Mouse (Mus musculus) monocyte, adult 5-6 weeks (primary cell): ENCODE data around the gene Gja8. TPM values are rescaled to one million over a fixed set of nuclear protein-coding genes. Genes with fewer than 3 reads are reported as not detected.

Experiments
- ATAC-seq: fragments of 153-309, 156-312 bp; replicated peaks from 2 replicates; pipeline ENCODE4 v1.8.0; 2017; ENCODE audit warnings: mild to moderate bottlenecking; ENCODE audit not compliant: low TSS enrichment, insufficient number of reproducible peaks, severe bottlenecking, poor library complexity, low FRiP score
- total RNA-seq: library from RNA; stranded (forward); fragments of 200-1000, 200-491, 200-594 nt; gene quantifications from 3 replicates; pipeline ENCODE4 v1.2.3, GENCODE M21; 2017

The Gja8 gene
- total RNA-seq: not detected in 3 replicates

- ATAC-seq: no peak
Measured at GRCm38 (mm10) chr3:96925920-96926319, at the start of gene Gja8. TSS of gene Gja8 (minus strand) at chr3:96926020.

GRCm38 (mm10) chr3:96974467-96974866 is 48.6 kb upstream of the Gja8 start:
- ATAC-seq: no peak

GRCm38 (mm10) chr3:96970986-96971385 is 45.2 kb upstream of the Gja8 start:
- no peak for ATAC-seq

- ATAC-seq: no peak
Measured at GRCm38 (mm10) chr3:96963088-96964034, 37.5 kb upstream of the Gja8 start.

- no peak for ATAC-seq
Measured at GRCm38 (mm10) chr3:96960597-96960996, 34.8 kb upstream of the Gja8 start.

- no peak for ATAC-seq
Measured at GRCm38 (mm10) chr3:96953489-96954233, 27.8 kb upstream of the Gja8 start.

GRCm38 (mm10) chr3:96942706-96943105 is 16.9 kb upstream of the Gja8 start:
- no peak for ATAC-seq

GRCm38 (mm10) chr3:96938738-96939137 is 12.9 kb upstream of the Gja8 start:
- ATAC-seq: peak; percentile 52; the same call in 1 of the 2 replicates

GRCm38 (mm10) chr3:96937606-96938005 is 11.8 kb upstream of the Gja8 start:
- no peak for ATAC-seq

GRCm38 (mm10) chr3:96936241-96936640 is 10.4 kb upstream of the Gja8 start:
- no peak; the same call in 1 of the 2 replicates for ATAC-seq

GRCm38 (mm10) chr3:96931261-96931681 is 5.5 kb upstream of the Gja8 start:
- ATAC-seq: no peak

- no peak for ATAC-seq
Measured at GRCm38 (mm10) chr3:96924631-96925030, 1.2 kb downstream of the Gja8 start.

GRCm38 (mm10) chr3:96920991-96921390 is 4.8 kb downstream of the Gja8 start:
- no peak for ATAC-seq

GRCm38 (mm10) chr3:96905592-96905991 is 20.2 kb downstream of the Gja8 start:
- ATAC-seq: no peak

- ATAC-seq: peak; percentile 96
Measured at GRCm38 (mm10) chr3:96904851-96905541, 20.8 kb downstream of the Gja8 start, which contains the start of gene Gpr89. TSS of gene Gpr89 (minus strand) at chr3:96905346.

GRCm38 (mm10) chr3:96904393-96904792 is 21.4 kb downstream of the Gja8 start, which contains the start of gene Gja5:
TSS of gene Gja5 (plus strand) at chr3:96904693.
- no peak for ATAC-seq

GRCm38 (mm10) chr3:96902336-96902999 is 23.4 kb downstream of the Gja8 start:
- no peak for ATAC-seq

- no peak for ATAC-seq
Measured at GRCm38 (mm10) chr3:96883690-96884089, 42.1 kb downstream of the Gja8 start.
